Mouse (Mus musculus) retina, postnatal 1 day (tissue): ENCODE measurements around the gene Baz2b.
A peak's percentile ranks its signal among the peaks of the same experiment; 100 is the strongest.
"Not testable (repeated sequence)": the region's sequence is repeated elsewhere in the genome, so short reads cannot be mapped to it uniquely, and the experiment has no call there.

Source experiments
- DNase-seq: peaks from one replicate; pipeline ENCODE4 v3.0.0-alpha.2; 2012

Baz2b gene

GRCm38 (mm10) chr2:60088785-60089527, 120.7 kb downstream of the Baz2b start:
- no peak for DNase-seq

DNA sequence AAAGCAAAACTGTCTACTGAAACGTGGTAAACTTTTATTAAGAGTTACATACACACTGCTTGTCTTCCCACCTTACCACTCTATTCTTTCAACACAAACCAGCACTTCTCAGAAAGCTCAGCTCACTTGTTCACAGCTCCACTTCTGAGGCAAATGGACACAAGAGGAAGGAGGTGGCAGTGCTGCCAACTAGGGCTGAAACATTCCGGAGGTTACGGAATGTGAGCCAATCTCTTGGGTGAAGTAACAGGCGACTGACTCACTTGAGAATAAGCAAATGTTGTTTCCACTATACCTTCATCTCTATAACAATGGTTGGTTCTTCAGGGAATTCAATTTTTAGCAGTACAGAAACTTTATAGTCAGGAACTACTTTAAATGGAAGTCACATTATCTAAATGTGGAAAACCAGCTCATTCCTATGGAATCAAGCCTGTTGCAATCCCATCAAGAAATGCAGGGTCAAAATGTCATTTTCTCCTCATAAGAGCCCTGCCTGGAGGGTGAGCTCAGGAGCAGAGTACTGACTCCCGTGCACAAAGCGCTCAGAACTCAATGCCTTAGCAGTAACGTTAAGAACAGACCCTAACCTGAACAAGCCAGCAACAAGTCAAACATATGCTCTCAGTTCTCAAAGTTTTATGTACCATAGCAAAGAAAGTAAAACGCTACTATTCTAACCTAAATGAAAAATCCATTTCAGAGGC, 123.3 kb downstream of the Baz2b start:
- no peak for DNase-seq

GRCm38 (mm10) chr2:60084823-60085222, 124.8 kb downstream of the Baz2b start:
- DNase-seq = no peak

- no peak for DNase-seq
Measured at GRCm38 (mm10) chr2:60082984-60083636, 126.5 kb downstream of the Baz2b start.

- DNase-seq = no peak
Measured at GRCm38 (mm10) chr2:60082225-60082624, 127.4 kb downstream of the Baz2b start.

DNA sequence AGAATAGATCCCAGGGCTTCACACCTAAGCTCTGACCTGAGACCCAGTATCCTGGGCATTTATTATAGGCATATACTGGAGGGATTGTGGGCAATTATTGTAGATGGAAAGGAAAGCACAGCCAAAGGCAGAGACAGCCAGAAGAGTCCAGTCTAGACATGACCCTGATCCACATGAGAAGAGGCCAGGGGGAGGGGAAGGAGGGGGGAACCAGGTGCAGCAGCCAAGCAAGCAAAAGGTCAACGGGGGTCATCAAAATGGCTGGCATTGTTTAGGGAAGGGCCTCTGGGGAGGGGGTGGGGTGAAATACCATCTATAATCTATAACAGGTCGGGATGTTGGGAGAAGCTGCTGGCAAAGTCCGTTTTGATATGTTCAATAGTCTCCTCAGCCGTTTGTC, 128.8 kb downstream of the Baz2b start:
- no peak for DNase-seq

GRCm38 (mm10) chr2:60077631-60078030, 132.0 kb downstream of the Baz2b start:
- DNase-seq = peak; percentile 40

GRCm38 (mm10) chr2:60076800-60077199, 132.8 kb downstream of the Baz2b start:
- no peak for DNase-seq

GRCm38 (mm10) chr2:60076025-60076424, 133.6 kb downstream of the Baz2b start:
- peak; percentile 58 for DNase-seq

DNA sequence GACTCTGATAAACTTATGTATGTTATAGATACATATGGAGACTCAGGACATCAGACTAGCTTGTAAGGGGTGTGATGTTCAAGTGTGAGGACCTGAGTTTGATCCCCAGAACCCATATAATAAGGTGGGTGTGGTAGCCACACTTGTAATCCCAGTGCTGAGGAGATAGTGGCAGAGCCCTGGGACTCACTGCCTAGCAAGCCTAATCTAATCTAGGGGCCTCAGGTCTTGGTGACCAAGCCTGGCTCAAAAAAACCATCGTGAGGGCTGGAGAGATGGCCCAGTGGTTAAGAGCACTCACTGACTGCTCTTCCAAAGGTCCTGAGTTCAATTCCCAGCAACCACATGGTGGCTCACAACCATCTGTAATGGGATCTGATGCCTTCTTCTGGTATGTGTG, 135.8 kb downstream of the Baz2b start:
- DNase-seq = not testable (repeated sequence)

DNA sequence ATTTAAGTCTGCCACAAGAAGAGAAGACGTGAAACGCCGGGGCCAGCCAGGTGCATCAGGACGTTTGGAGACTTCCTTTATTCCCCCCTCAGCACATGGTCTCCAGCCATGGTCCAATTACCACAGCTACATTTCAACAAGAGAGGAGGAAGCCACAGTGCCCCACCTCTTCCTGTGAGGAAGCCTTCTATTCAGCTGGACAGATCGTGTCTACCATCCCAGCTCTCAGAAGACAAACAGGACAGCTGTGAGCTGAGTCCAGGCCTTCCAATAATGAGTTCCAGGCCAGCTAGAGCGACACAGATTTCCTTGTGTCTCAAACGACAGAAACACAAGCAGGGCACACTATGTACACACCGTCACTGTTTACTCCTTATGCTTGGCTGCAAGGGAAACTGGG, 137.8 kb downstream of the Baz2b start:
- peak; percentile 38 for DNase-seq

- no peak for DNase-seq
Measured at GRCm38 (mm10) chr2:60070938-60071337, 138.7 kb downstream of the Baz2b start.

GRCm38 (mm10) chr2:60068468-60068867, 141.2 kb downstream of the Baz2b start:
- peak; percentile 81 for DNase-seq

DNA sequence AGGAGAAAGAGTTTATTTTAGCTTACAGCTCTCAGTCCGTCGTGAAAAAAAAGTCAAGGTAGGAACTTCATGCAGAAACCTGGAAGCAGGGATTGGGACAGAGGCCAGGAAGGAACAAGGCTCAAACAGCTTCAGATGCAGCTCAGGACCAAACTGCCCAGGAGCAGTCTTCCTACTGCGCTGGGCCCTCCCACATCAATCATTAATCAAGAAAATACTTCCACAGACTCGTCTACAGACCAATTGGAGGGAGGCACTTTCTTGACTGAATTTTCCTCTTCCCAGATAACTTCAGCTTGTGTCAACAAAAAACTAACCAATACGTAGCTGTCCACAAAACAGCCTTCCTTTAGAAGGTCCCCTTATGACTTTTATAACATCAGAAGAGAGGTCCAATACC, 144.2 kb downstream of the Baz2b start:
- no peak for DNase-seq

GRCm38 (mm10) chr2:60060185-60060775, 149.4 kb downstream of the Baz2b start:
- DNase-seq = no peak

DNA sequence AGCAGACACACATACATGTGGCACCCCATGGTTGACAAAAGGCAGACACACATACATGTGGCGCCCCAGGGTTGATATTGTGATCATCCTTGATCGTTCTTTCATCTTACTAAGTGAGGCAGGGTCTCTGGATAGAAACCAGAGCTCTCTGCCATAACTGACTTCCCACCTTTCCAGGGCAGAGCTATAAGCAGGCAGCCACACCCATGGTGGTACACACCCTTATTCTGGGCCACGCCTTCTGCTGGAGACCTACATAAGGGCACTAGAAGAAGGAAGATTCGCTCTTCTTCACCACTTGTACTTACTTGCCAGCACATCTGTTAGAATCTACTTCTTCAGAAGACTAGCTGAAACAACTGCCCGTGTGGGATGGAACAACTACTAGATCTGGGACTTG, 150.3 kb downstream of the Baz2b start:
- DNase-seq = no peak

GRCm38 (mm10) chr2:60056043-60056442, 153.6 kb downstream of the Baz2b start:
- no peak for DNase-seq

GRCm38 (mm10) chr2:60054808-60055535, 154.7 kb downstream of the Baz2b start:
- no peak for DNase-seq

GRCm38 (mm10) chr2:60053222-60054010, 156.2 kb downstream of the Baz2b start:
- DNase-seq = no peak

GRCm38 (mm10) chr2:60050667-60051460, 158.8 kb downstream of the Baz2b start:
- DNase-seq = no peak

- no peak for DNase-seq
Measured at GRCm38 (mm10) chr2:60049889-60050288, 159.8 kb downstream of the Baz2b start.
